Mouse (Mus musculus) ES-CJ7 (cell line): ENCODE data around the gene Olfr560.
A peak's percentile ranks its signal among the peaks of the same experiment; 100 is the strongest.

Source experiments
- DNase-seq: peaks from one replicate; pipeline ENCODE4 v3.0.0; 2011; ENCODE audit warnings: low read depth, low spot score

The Olfr560 gene

DNA sequence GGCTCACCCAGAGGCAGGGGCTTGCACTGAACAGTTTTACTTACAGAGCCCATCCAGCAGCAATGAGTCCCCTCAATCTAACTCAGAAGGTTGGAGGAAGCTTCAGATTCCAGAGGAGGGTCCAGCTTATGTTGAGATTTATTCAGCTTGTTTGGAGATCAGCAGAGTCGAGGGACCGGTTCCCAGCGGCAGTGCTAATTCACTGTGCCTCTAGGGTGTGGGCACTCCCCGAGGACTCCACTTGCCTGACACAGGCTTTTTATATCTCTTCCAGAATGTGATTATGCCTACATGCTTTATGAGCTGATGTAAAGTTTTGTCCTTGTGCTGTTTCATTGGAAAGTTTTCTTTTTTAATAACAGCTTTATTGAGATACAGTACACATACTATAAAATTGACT, at the start of gene Olfr560, which contains the start of gene Olfr78:
Gene Olfr560 (minus strand): TSS at position 101 of the 400 bp plus-strand sequence.
Gene Olfr78 (minus strand): TSS at position 206 of the 400 bp plus-strand sequence.
- no peak for DNase-seq

DNA sequence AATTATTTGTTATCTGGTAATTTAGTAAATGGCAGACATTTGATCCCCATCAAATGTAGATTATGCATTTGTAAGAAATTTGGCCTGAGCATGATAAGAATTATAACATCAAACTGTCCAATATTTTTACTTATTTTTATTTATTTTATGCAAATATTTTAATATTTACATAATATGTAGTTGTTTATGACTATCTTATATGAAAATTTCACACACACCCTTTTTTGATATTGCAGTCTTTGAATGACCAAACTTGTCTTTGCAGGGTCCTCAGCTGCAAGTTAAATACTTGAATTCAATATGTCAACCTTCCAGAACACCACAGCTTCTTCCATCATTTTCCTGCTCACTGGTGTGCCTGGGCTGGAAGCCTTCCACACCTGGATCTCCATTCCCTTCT, 44.0 kb upstream of the Olfr560 start, which contains the start of gene Olfr564:
Gene Olfr564 (plus strand): TSS at position 301 of the 400 bp plus-strand sequence.
- DNase-seq, result no peak

DNA sequence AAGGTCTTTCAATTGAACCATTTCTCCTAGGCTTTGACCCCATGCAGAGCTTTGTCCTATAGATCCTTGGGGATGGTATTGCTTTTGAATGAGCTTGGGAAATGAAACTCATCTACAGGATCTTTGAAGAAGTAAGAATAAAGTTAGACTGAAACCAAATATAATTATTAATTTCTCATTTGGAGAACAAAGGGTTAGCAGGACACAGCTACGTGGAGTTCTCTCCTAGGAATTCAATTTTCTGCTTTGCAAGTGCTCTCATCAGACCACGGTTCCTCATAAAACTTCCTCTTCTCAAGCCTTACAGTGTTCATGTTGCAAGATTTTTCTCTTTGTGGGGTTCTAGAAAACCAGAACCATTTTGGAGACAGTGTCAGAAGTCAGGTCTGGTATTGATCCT, 11.8 kb upstream of the Olfr560 start, which contains the start of gene Olfr561:
Gene Olfr561 (plus strand): TSS at position 301 of the 400 bp plus-strand sequence.
- no peak for DNase-seq

DNA sequence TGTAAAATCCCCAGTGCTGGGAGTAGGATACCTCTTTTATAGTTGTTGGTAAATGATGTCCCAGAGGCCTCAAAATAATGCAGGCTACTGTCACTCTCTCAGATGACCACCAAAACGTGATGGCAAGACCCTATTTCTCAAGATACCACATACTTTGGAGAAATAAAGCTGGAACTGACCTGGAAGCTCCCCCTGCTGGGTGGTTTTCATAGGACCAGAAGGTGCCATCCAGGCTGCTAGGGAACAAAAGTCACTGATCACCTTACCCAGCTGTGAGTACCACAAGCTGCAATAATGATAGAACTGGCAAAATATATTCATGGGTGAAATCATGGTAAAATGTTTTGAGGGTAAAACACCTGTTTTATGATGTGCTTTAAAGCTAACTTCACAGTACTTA, 7.1 kb downstream of the Olfr560 start:
- peak; percentile 7 for DNase-seq

DNA sequence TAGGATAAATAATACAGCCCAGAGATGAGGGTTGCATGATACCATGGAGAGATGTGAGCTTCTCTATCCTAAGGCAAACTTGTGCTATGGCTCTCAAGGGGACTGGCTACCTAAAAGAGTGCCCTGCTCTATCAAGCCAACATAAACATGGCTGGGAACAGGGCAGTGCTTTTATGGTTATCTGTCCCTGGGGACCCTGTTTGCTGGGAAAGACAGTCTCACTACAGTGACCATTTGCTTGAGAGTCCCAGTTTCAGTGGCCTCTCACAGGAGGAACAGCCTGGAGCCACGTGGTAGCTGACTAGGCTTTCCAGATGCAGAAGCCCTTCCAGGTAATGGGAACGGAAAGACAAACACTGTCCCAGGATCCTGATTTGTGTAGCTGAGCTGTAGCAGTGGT, 21.5 kb downstream of the Olfr560 start:
- DNase-seq, result no peak

DNA sequence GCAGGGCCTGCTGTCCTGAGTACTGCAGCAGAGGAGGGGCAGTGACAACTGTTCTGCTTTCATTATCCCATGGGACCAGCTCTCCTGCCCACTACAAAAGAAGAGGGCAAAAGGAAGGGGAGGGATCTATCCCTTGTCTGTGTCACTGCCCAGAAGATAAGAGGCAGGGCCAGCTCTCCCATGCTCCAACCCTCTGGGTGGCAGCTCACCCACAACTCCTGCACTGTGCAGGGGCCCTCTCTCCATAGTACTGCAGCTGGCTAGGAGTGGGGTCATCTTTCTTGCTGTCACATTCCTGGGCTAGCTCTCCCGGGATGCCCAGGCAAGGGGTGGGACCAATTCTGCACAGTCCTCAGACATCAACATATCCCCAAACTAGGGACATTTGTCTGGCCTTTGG, 25.4 kb downstream of the Olfr560 start:
- DNase-seq, result no peak

DNA sequence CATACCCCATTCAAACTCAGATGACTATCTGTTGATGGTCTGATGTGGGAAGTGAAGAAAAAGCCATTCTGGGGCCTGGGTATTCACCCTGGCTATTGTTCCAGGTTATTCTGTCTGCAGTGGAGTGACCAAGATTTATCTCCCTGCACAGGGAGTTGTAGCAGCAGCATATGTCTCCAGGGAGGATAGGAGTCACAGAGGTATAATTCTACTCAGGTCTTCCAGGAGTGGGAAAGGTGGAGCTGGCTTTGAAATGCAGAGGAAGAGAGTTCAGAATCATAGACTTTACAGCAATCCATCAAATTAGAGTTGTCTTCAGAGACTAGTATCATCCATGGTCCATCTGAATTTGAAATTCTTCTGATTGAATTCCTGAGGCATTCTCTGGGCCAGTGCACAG, 31.8 kb downstream of the Olfr560 start, which contains the start of gene Olfr559:
Gene Olfr559 (minus strand): TSS at position 101 of the 400 bp plus-strand sequence.
- no peak for DNase-seq

DNA sequence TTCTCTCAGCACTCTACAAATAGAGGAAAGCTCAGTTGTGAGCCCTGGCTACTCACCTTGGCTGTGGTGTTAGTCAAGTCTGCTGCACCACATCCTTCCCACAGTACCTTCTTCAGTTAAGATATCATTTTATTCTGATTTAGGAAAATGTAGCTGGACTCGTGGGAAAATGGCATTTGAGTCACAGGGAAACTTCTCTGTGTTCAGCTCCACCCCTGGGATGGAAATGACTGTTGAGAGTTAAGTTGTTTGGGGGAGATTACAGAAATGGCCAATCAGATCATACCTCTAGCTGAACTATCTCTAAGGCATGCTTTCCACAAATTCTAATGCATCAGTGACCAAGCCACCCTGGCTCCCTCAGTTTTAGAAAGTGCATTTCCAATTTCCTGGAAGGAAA, 40.2 kb downstream of the Olfr560 start, which contains the start of gene Olfr33:
Gene Olfr33 (minus strand): TSS at position 101 of the 400 bp plus-strand sequence.
- DNase-seq, result no peak

DNA sequence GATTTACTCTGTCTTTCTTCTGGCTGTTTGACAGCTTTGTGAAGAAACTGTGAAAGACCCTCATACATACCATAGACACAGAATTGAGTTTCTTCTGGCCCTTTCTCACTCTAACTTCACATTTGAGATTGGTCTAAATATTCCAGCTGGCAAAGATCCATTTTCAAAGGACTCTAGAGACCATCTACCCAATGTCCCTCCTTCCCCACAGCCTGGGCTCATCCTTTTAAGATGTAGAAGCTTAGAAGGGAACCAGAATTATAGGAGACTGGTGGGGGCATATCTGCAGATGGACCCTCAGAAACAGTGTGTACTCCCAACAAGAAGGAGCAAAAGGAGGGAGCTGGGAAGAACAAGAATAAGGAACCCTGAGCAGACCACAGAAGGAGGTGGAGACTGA, 57.3 kb downstream of the Olfr560 start, which contains the start of gene Olfr558:
Gene Olfr558 (plus strand): TSS at position 301 of the 400 bp plus-strand sequence.
- no peak for DNase-seq
